In the genomic region with DNA sequence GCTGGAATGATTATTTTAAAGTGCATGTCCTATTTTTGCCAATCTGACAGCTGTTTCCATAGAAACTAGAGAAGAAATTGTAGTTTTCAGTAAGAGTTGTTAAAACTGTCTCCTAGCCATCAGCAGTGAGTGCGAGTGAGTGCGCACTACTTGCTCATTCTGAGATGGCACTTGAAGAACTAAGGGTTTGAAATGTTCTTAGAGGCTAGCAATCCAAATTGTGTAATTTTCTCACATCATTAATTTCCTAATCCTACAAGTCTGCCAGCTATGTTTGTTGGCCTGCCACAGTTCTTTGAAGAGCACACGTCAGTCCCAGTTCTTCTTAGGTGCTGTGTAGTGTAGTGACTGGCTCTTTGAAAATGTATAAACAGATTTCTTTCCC, we compare ENCODE assay signal across 9 mouse cellular contexts. TPM values are rescaled to one million over a fixed set of nuclear protein-coding genes. Genes with fewer than 3 reads are reported as not detected.
A peak's percentile ranks its signal among the peaks of the same experiment; 100 is the strongest.
DNase-seq lines count a peak whose midpoint lies in the region; ATAC-seq and TF ChIP-seq lines count a peak whose summit lies in the region.
"Had no signal": no experiment of that assay in that cellular context is flagged by ENCODE, and none has a peak within 500 bp of the region (broad histone marks: within the 10 kb centered on the region; RNA-seq: fewer than 3 reads in every experiment).

No protein-coding gene starts in this region.

- H3K4me3 ChIP-seq in hindbrain, embryonic 11.5 days (ENCODE audit: low read depth, low read length) = peak overlapping the region; percentile 60
- peak overlapping the region; percentile 58 for H3K4me3 ChIP-seq in lung, postnatal 0 days (ENCODE audit: low read depth, low read length)

- H3K36me3 ChIP-seq in hindbrain, embryonic 11.5 days (ENCODE audit: control insufficient read depth, insufficient read depth, low read length) = no peaks in the 10 kb centered on the region
- no peaks in the 10 kb centered on the region for H3K36me3 ChIP-seq in lung, postnatal 0 days (ENCODE audit: insufficient read depth, low read length)

- H3K9me3 ChIP-seq in hindbrain, embryonic 11.5 days (ENCODE audit: control insufficient read depth, low read length) = no peaks in the 10 kb centered on the region
- H3K9me3 ChIP-seq in lung, postnatal 0 days (ENCODE audit: low read length) = no peaks in the 10 kb centered on the region

- peak; percentile 12 for DNase-seq in adrenal gland, postnatal 10 days
- no peak for DNase-seq in adrenal gland, postnatal 25 days
- DNase-seq in brain, embryonic 14.5 days (ENCODE audit: low read depth) = peak; percentile 78
- peak; percentile 3 for DNase-seq in hindbrain, embryonic 11.5 days (ENCODE audit: low spot score)
- peak; percentile 93 for DNase-seq in lung, postnatal 0 days (ENCODE audit: low spot score)
- no peak for DNase-seq in cerebellum, adult 8-10 months
- DNase-seq in retina, postnatal 1 day = no peak
- no peak for DNase-seq in frontal cortex, adult 2 months (ENCODE audit: extremely low spot score in 1 of 2, low spot score in 1 of 2)

- no peak for TF ChIP-seq CTCF in brain, embryonic 14.5 days (IDR thresholded peaks at IDR 0.05; ENCODE audit: borderline replicate concordance, extremely low read depth, insufficient read depth, insufficient read length)
- TF ChIP-seq CTCF in lung, postnatal 0 days (IDR thresholded peaks at IDR 0.05) = no peak

- ATAC-seq in hindbrain, embryonic 11.5 days (ENCODE audit: low FRiP score) = no peak
- peak; percentile 37 for ATAC-seq in lung, postnatal 0 days

- H3K9ac ChIP-seq in hindbrain, embryonic 11.5 days (ENCODE audit: low read depth, low read length) = no peak overlapping the region
- no peak overlapping the region for H3K9ac ChIP-seq in lung, postnatal 0 days (replicated peaks; ENCODE audit: low read depth)

- no peak for TF ChIP-seq POLR2A in brain, embryonic 14.5 days (IDR thresholded peaks at IDR 0.05; ENCODE audit: borderline replicate concordance, extremely low read depth, insufficient read depth, insufficient read length, poor library complexity, severe bottlenecking)

- TF ChIP-seq EP300 in lung, postnatal 0 days (IDR thresholded peaks at IDR 0.05) = peak; percentile 83; the same call in 1 of the 2 replicates

- peak overlapping the region; percentile 45 for H3K4me2 ChIP-seq in hindbrain, embryonic 11.5 days (replicated peaks; ENCODE audit: low read depth, low read length)
- H3K4me2 ChIP-seq in lung, postnatal 0 days (replicated peaks; ENCODE audit: low read depth, low read length) = peak overlapping the region; percentile 57

- 53% methylated on average over 3 of the region's 3 CpGs for WGBS in hindbrain, embryonic 11.5 days
- 20% methylated on average over 3 of the region's 3 CpGs for WGBS in lung, postnatal 0 days

- peaks cover 3% of the 10 kb centered on the region; the same call in 1 of the 2 replicates for H3K4me1 ChIP-seq in hindbrain, embryonic 11.5 days (replicated peaks; ENCODE audit: control insufficient read depth, insufficient read depth, low read length)
- H3K4me1 ChIP-seq in lung, postnatal 0 days (ENCODE audit: insufficient read depth, low read depth, low read length) = no peaks in the 10 kb centered on the region

- no peak overlapping the region for H3K27ac ChIP-seq in hindbrain, embryonic 11.5 days (ENCODE audit: low read depth, low read length)
- H3K27ac ChIP-seq in lung, postnatal 0 days (ENCODE audit: low read length) = peak overlapping the region; percentile 98; the same call in 1 of the 2 replicates

- no peaks in the 10 kb centered on the region for H3K27me3 ChIP-seq in hindbrain, embryonic 11.5 days (ENCODE audit: control insufficient read depth, insufficient read depth, low read length)
- H3K27me3 ChIP-seq in lung, postnatal 0 days (replicated peaks; ENCODE audit: insufficient read depth, low read length) = no peaks in the 10 kb centered on the region

RNA-seq across cellular contexts. Expression of a gene that starts 0.9 kb away (rescaled TPM):
- total RNA-seq in adrenal gland, postnatal 10 days (2021) = 10 to 100 TPM; 13.9 to 15.4 TPM
- 23.1 and 25.7 TPM in 2 replicates for total RNA-seq in adrenal gland, postnatal 25 days (2021)
- polyA plus RNA-seq in brain, embryonic 14.5 days (2012; rRNA removed) = 5.7 and 7.6 TPM in 2 replicates
- 12.8 and 12.9 TPM in 2 replicates for polyA plus RNA-seq in hindbrain, embryonic 11.5 days (2014; fragmentation: Nextera tagmentation; extraction: Ambion mirVana)
- polyA plus RNA-seq in lung, postnatal 0 days (2015; fragmentation: Nextera tagmentation; extraction: Ambion mirVana) = 20.3 and 20.7 TPM in 2 replicates
- polyA plus RNA-seq in frontal cortex, adult 2 months (2012; rRNA removed) = 6.0 and 6.8 TPM in 2 replicates

RNA-seq across cellular contexts. Expression of a gene that starts 23.9 kb away (rescaled TPM):
- not detected for total RNA-seq in adrenal gland, postnatal 10 days (2021)
- total RNA-seq in adrenal gland, postnatal 25 days (2021) = not detected in 2 replicates
- polyA plus RNA-seq in brain, embryonic 14.5 days (2012; rRNA removed) = not detected in 2 replicates
- 0.06 TPM in 1 of 2 replicates, not detected in the other for polyA plus RNA-seq in hindbrain, embryonic 11.5 days (2014; fragmentation: Nextera tagmentation; extraction: Ambion mirVana)
- not detected in 2 replicates for polyA plus RNA-seq in lung, postnatal 0 days (2015; fragmentation: Nextera tagmentation; extraction: Ambion mirVana)
- not detected in 2 replicates for polyA plus RNA-seq in frontal cortex, adult 2 months (2012; rRNA removed)
- total RNA-seq: heart, postnatal 36 days had no signal

Comparison
In these comparisons a context has a peak if more than half of its experiments do, and no peak if none do; other contexts are left out.
1. DNase-seq: peak in adrenal gland, postnatal 10 days (single experiment), brain, embryonic 14.5 days (single experiment), hindbrain, embryonic 11.5 days (single experiment) and lung, postnatal 0 days (single experiment); none in adrenal gland, postnatal 25 days (single experiment), cerebellum, adult 8-10 months (single experiment), retina, postnatal 1 day (single experiment) and frontal cortex, adult 2 months (0 of 2).